Mouse (Mus musculus): ENCODE measurements at regions not wholly inside any gene's neighbourhood (a gene's known extent, or its start where the extent isn't known, plus 50 kb on each side); places are given as distances from the start of the nearest gene placed in this dataset.
A peak's percentile ranks its signal among the peaks of the same experiment; 100 is the strongest.

GRCm38 (mm10) chr8:92427801-92428200 is 70.4 kb downstream of the Irx5 start:
- peak in 1 of 2 experiments; percentile 56 for DNase-seq (ENCODE audit: low spot score in 2 of 2)

- no peak for DNase-seq (ENCODE audit: low spot score in 2 of 2)
These were observed 79.7 kb downstream of the Irx5 start for GRCm38 (mm10) chr8:92437075-92437663.

GRCm38 (mm10) chr8:92438294-92438693 is 80.9 kb downstream of the Irx5 start:
- DNase-seq (ENCODE audit: low spot score in 2 of 2), result no peak

GRCm38 (mm10) chr8:92439713-92440436 is 82.5 kb downstream of the Irx5 start:
- DNase-seq (ENCODE audit: low spot score in 2 of 2), result no peak

- DNase-seq (ENCODE audit: low spot score in 2 of 2), result no peak
These were observed 84.7 kb downstream of the Irx5 start for GRCm38 (mm10) chr8:92442086-92442485.

- no peak for DNase-seq (ENCODE audit: low spot score in 2 of 2)
These were observed 101.9 kb downstream of the Irx5 start for GRCm38 (mm10) chr8:92459291-92459690.

- DNase-seq (ENCODE audit: low spot score in 2 of 2), result peak in 1 of 2 experiments; percentile 30
These were observed 102.9 kb downstream of the Irx5 start for GRCm38 (mm10) chr8:92460129-92460953.

- no peak for DNase-seq (ENCODE audit: low spot score in 2 of 2)
These were observed 111.9 kb downstream of the Irx5 start for GRCm38 (mm10) chr8:92469141-92470000.

- DNase-seq (ENCODE audit: low spot score in 2 of 2), result no peak
These were observed 114.8 kb downstream of the Irx5 start for GRCm38 (mm10) chr8:92472257-92472656.

- no peak for DNase-seq (ENCODE audit: low spot score in 2 of 2)
These were observed 115.4 kb downstream of the Irx5 start for GRCm38 (mm10) chr8:92472817-92473216.

- DNase-seq (ENCODE audit: low spot score in 2 of 2), result no peak
These were observed 125.0 kb downstream of the Irx5 start for GRCm38 (mm10) chr8:92482393-92482792.

GRCm38 (mm10) chr8:92483055-92483765 is 125.8 kb downstream of the Irx5 start:
- DNase-seq (ENCODE audit: low spot score in 2 of 2), result no peak

- DNase-seq (ENCODE audit: low spot score in 2 of 2), result no peak
These were observed 131.2 kb downstream of the Irx5 start for GRCm38 (mm10) chr8:92488526-92489159.

- no peak for DNase-seq (ENCODE audit: low spot score in 2 of 2)
These were observed 134.1 kb downstream of the Irx5 start for GRCm38 (mm10) chr8:92491533-92491932.

- DNase-seq (ENCODE audit: low spot score in 2 of 2), result peak in 1 of 2 experiments; percentile 44
These were observed 136.0 kb downstream of the Irx5 start for GRCm38 (mm10) chr8:92493403-92493802.

GRCm38 (mm10) chr8:92505552-92506281 is 148.3 kb downstream of the Irx5 start:
- no peak for DNase-seq (ENCODE audit: low spot score in 2 of 2)

GRCm38 (mm10) chr8:92506436-92506835 is 149.0 kb downstream of the Irx5 start:
- peak in 1 of 2 experiments; percentile 49 for DNase-seq (ENCODE audit: low spot score in 2 of 2)

- DNase-seq (ENCODE audit: low spot score in 2 of 2), result no peak
These were observed 149.5 kb downstream of the Irx5 start for GRCm38 (mm10) chr8:92506906-92507305.

- no peak for DNase-seq (ENCODE audit: low spot score in 2 of 2)
These were observed 158.0 kb downstream of the Irx5 start for GRCm38 (mm10) chr8:92515385-92515784.

GRCm38 (mm10) chr8:92518031-92518430 is 156.1 kb upstream of the Irx6 start:
- no peak for DNase-seq (ENCODE audit: low spot score in 2 of 2)
